Mouse (Mus musculus) testis, adult 2 months (tissue): Measurements from ENCODE around the gene Klhl32.

ENCODE experiments used
- CTCF ChIP-seq: fragments of 200-500 bp; IDR thresholded peaks from 2 replicates; pipeline ENCODE4 v1.5.1; 2012; ENCODE audit warnings: low read depth, mild to moderate bottlenecking, inconsistent platforms, low read length, moderate library complexity; ENCODE audit not compliant: control insufficient read depth, insufficient read depth, insufficient replicate concordance
- POLR2A ChIP-seq: fragments of 200-500 bp; IDR thresholded peaks from 2 replicates; pipeline ENCODE4 v1.6.1; 2012; ENCODE audit warnings: low read depth, mild to moderate bottlenecking, inconsistent platforms, low read length, moderate library complexity; ENCODE audit not compliant: control insufficient read depth

GRCm38 (mm10) chr4:24720834-24721233 is 130.1 kb downstream of the Klhl32 start:
- TF ChIP-seq CTCF (no peak), POLR2A (no peak)
